Mouse (Mus musculus) monocyte, adult 5-6 weeks (primary cell): ENCODE measurements around the gene Slc17a8. TPM values are rescaled to one million over a fixed set of nuclear protein-coding genes. Genes with fewer than 3 reads are reported as not detected.
"Not testable (repeated sequence)": the region's sequence is repeated elsewhere in the genome, so short reads cannot be mapped to it uniquely, and the experiment has no call there.

ENCODE experiments used
- ATAC-seq: fragments of 153-309, 156-312 bp; replicated peaks from 2 replicates; pipeline ENCODE4 v1.8.0; 2017; ENCODE audit warnings: mild to moderate bottlenecking; ENCODE audit not compliant: low TSS enrichment, insufficient number of reproducible peaks, severe bottlenecking, poor library complexity, low FRiP score
- total RNA-seq: library from RNA; stranded (forward); fragments of 200-1000, 200-491, 200-594 nt; gene quantifications from 3 replicates; pipeline ENCODE4 v1.2.3, GENCODE M21; 2017

Gene Slc17a8
- total RNA-seq = 0.19 TPM in 1 of 3 replicates, not detected in the others

- ATAC-seq = no peak
Measured at GRCm38 (mm10) chr10:89621129-89621528, at the start of gene Slc17a8. Slc17a8 (minus strand) TSS chr10:89621253.

- ATAC-seq = not testable (repeated sequence)
Measured at GRCm38 (mm10) chr10:89670371-89670770, 49.3 kb upstream of the Slc17a8 start.

GRCm38 (mm10) chr10:89667571-89667970, 46.5 kb upstream of the Slc17a8 start:
- no peak for ATAC-seq

GRCm38 (mm10) chr10:89665679-89666078, 44.6 kb upstream of the Slc17a8 start:
- no peak for ATAC-seq

GRCm38 (mm10) chr10:89664977-89665645, 44.1 kb upstream of the Slc17a8 start:
- ATAC-seq = no peak

- ATAC-seq = no peak
Measured at GRCm38 (mm10) chr10:89656366-89656765, 35.3 kb upstream of the Slc17a8 start.

- no peak for ATAC-seq
Measured at GRCm38 (mm10) chr10:89652912-89653311, 31.9 kb upstream of the Slc17a8 start.

GRCm38 (mm10) chr10:89651691-89652090, 30.6 kb upstream of the Slc17a8 start:
- ATAC-seq = no peak

- ATAC-seq = no peak
Measured at GRCm38 (mm10) chr10:89646918-89647317, 25.9 kb upstream of the Slc17a8 start.

- ATAC-seq = no peak
Measured at GRCm38 (mm10) chr10:89637001-89637400, 15.9 kb upstream of the Slc17a8 start.

- no peak for ATAC-seq
Measured at GRCm38 (mm10) chr10:89635018-89635417, 14.0 kb upstream of the Slc17a8 start.

- ATAC-seq = no peak
Measured at GRCm38 (mm10) chr10:89633736-89634426, 12.8 kb upstream of the Slc17a8 start.

- no peak for ATAC-seq
Measured at GRCm38 (mm10) chr10:89633121-89633520, 12.1 kb upstream of the Slc17a8 start.

GRCm38 (mm10) chr10:89631831-89632230, 10.8 kb upstream of the Slc17a8 start:
- no peak for ATAC-seq

- ATAC-seq = no peak
Measured at GRCm38 (mm10) chr10:89630564-89630963, 9.5 kb upstream of the Slc17a8 start.

- no peak for ATAC-seq
Measured at GRCm38 (mm10) chr10:89630052-89630451, 9.0 kb upstream of the Slc17a8 start.

GRCm38 (mm10) chr10:89626714-89627113, 5.7 kb upstream of the Slc17a8 start:
- no peak for ATAC-seq

GRCm38 (mm10) chr10:89624196-89624595, 3.1 kb upstream of the Slc17a8 start:
- ATAC-seq = no peak

GRCm38 (mm10) chr10:89599311-89599710, 21.7 kb downstream of the Slc17a8 start:
- no peak for ATAC-seq

GRCm38 (mm10) chr10:89597275-89597674, 23.8 kb downstream of the Slc17a8 start:
- ATAC-seq = no peak
